Mouse (Mus musculus): ENCODE results near the gene Secisbp2l. TPM values are rescaled to one million over a fixed set of nuclear protein-coding genes. Genes with fewer than 3 reads are reported as not detected.

The Secisbp2l gene
- polyA plus RNA-seq, 1 experiment from 2014 or later = 26.9 TPM

DNA sequence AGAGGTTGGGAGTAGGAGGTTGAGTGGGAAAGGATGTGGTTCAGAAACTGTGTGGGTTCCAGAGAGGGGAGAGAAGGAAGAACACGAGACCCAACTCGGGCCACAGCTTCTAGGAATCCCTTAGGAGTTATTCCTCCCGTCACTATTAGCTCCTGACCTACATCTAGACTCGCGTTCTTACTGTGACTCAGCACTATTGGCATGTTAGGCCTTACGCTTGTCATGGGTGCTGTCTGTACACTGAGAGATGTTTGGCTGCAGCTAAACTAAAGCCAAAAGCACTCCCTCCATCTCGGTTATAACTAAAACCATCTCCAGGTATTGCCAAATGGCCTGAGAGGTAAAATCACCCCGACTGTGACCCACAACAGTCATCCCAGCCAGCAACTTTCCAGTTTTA, 66.1 kb downstream of the Secisbp2l start:
- H3K27me3 ChIP-seq (ENCODE audit: control insufficient read depth, insufficient read depth, low read length) = no peaks in the 10 kb centered on the region
- no peak overlapping the region for H3K9ac ChIP-seq (replicated peaks; ENCODE audit: low read depth, low read length)
- no peaks in the 10 kb centered on the region for H3K4me1 ChIP-seq (ENCODE audit: control insufficient read depth, insufficient read depth, low read length)
- WGBS = 86% methylated on average over 8 of the region's 8 CpGs
- no peak for ATAC-seq (ENCODE audit: insufficient number of reproducible peaks, insufficient read depth, low FRiP score, low read depth)
- H3K27ac ChIP-seq (ENCODE audit: low read length) = no peak overlapping the region
- no peaks in the 10 kb centered on the region for H3K36me3 ChIP-seq (ENCODE audit: control insufficient read depth, insufficient read depth, low read length)
- H3K4me3 ChIP-seq (ENCODE audit: low read depth, low read length) = no peak overlapping the region
- no peaks in the 10 kb centered on the region for H3K9me3 ChIP-seq (ENCODE audit: control insufficient read depth, low read depth, low read length)
- H3K4me2 ChIP-seq (replicated peaks; ENCODE audit: low read depth, low read length) = no peak overlapping the region

DNA sequence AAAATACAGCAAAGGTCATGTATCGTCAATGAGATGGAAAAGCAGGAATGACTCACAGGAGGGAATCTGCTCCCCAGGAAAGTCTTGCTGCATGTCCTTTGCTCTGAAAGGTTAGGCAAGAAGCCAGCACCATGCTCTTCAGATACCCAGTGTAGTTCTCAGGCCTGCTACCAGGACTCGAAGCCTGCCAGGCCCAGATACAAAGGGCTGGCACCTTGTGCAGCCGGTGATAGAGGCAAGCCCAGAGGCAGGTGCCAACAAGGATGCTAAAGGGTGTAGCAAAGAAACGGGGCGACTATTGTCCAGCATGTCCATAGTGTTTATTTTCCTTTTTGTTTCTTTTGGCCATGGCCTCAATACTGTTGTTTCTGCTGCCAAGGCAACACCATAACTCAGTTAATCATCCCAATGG, 76.2 kb downstream of the Secisbp2l start:
- no peak for ATAC-seq (ENCODE audit: insufficient number of reproducible peaks, insufficient read depth, low FRiP score, low read depth)
- no peaks in the 10 kb centered on the region for H3K27me3 ChIP-seq (ENCODE audit: control insufficient read depth, insufficient read depth, low read length)
- no peaks in the 10 kb centered on the region for H3K36me3 ChIP-seq (ENCODE audit: control insufficient read depth, insufficient read depth, low read length)
- 83% methylated on average over 5 of the region's 5 CpGs for WGBS
- H3K9me3 ChIP-seq (ENCODE audit: control insufficient read depth, low read depth, low read length) = no peaks in the 10 kb centered on the region
- no peak overlapping the region for H3K9ac ChIP-seq (replicated peaks; ENCODE audit: low read depth, low read length)
- H3K27ac ChIP-seq (ENCODE audit: low read length) = no peak overlapping the region
- no peak overlapping the region for H3K4me2 ChIP-seq (replicated peaks; ENCODE audit: low read depth, low read length)
- H3K4me3 ChIP-seq (ENCODE audit: low read depth, low read length) = no peak overlapping the region
- no peaks in the 10 kb centered on the region for H3K4me1 ChIP-seq (ENCODE audit: control insufficient read depth, insufficient read depth, low read length)

DNA sequence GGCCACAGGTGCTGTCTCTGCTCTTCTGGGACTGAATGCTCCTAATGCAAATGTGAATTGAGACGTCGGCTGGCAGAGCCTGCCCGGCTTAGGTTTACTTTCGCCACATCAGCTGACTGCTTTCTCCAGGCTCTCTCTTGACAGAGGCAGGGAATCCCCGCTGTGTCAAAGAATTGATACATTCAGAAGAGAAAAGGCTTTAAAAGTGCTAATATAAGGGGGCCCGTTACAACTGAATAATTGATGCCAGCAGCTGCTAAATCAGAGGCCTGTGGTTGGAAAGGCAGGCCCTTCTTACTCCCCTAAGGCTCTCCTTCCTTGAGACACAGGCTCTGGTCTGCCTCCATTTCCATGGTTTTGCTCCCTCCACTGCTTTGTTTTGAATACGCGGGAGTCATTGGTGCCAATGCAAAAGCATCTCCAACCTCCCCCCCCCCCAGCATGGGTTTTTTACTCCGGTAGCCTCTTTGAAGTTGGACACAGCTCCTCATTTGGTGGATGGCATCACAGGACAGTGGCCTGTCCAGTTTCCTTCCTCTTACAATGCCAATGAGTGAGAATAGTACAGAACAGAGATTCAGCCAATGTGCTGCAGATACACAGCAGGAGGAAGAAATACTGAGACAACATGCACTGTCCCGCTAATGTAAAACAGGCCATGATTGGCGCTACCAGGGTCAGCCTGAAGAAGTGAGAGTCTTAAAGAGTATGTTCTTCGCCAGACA, 77.6 kb downstream of the Secisbp2l start:
- Histone ChIP-seq H3K4me2 (replicated peaks; ENCODE audit: low read depth, low read length) (no peak overlapping the region), H3K4me3 (ENCODE audit: low read depth, low read length) (no peak overlapping the region), H3K27ac (ENCODE audit: low read length) (no peak overlapping the region), H3K9ac (replicated peaks; ENCODE audit: low read depth, low read length) (no peak overlapping the region), H3K4me1 (ENCODE audit: control insufficient read depth, insufficient read depth, low read length) (no peaks in the 10 kb centered on the region), H3K9me3 (ENCODE audit: control insufficient read depth, low read depth, low read length) (no peaks in the 10 kb centered on the region), H3K27me3 (ENCODE audit: control insufficient read depth, insufficient read depth, low read length) (no peaks in the 10 kb centered on the region), H3K36me3 (ENCODE audit: control insufficient read depth, insufficient read depth, low read length) (no peaks in the 10 kb centered on the region)
- ATAC-seq (ENCODE audit: insufficient number of reproducible peaks, insufficient read depth, low FRiP score, low read depth) = no peak
- 62% methylated on average over 12 of the region's 12 CpGs for WGBS

GRCm38 (mm10) chr2:125702851-125703250, 79.8 kb downstream of the Secisbp2l start:
- Histone ChIP-seq H3K4me3 (ENCODE audit: low read depth, low read length) (no peak overlapping the region), H3K36me3 (ENCODE audit: control insufficient read depth, insufficient read depth, low read length) (no peaks in the 10 kb centered on the region), H3K27ac (ENCODE audit: low read length) (no peak overlapping the region), H3K4me1 (ENCODE audit: control insufficient read depth, insufficient read depth, low read length) (no peaks in the 10 kb centered on the region), H3K9ac (replicated peaks; ENCODE audit: low read depth, low read length) (no peak overlapping the region), H3K27me3 (ENCODE audit: control insufficient read depth, insufficient read depth, low read length) (no peaks in the 10 kb centered on the region), H3K4me2 (replicated peaks; ENCODE audit: low read depth, low read length) (no peak overlapping the region), H3K9me3 (ENCODE audit: control insufficient read depth, low read depth, low read length) (no peaks in the 10 kb centered on the region)
- 72% methylated on average over 2 of the region's 2 CpGs for WGBS
- ATAC-seq (ENCODE audit: insufficient number of reproducible peaks, insufficient read depth, low FRiP score, low read depth) = no peak

DNA sequence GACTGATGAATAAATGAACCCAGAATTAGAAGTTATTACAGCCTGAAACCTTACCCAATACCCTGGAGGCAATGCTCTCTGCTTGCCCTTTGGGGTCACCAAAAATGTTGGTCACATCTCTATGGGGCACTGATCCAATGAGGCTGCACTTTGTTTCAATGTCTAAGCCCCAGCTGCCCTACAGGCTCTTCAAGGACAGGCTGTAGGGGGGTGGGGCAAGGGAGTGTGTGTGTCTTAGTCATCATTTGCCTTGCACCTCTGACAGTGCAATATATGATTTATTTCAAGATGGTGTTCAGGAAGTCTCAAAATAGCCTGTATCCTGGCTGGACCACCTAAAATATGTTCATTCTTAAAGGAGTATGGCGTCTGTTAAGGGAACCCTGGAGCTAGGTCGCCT, 81.1 kb downstream of the Secisbp2l start:
- Histone ChIP-seq H3K36me3 (ENCODE audit: control insufficient read depth, insufficient read depth, low read length) (no peaks in the 10 kb centered on the region), H3K27me3 (ENCODE audit: control insufficient read depth, insufficient read depth, low read length) (no peaks in the 10 kb centered on the region), H3K9me3 (ENCODE audit: control insufficient read depth, low read depth, low read length) (no peaks in the 10 kb centered on the region), H3K4me1 (ENCODE audit: control insufficient read depth, insufficient read depth, low read length) (no peaks in the 10 kb centered on the region), H3K4me3 (ENCODE audit: low read depth, low read length) (no peak overlapping the region), H3K4me2 (replicated peaks; ENCODE audit: low read depth, low read length) (no peak overlapping the region), H3K9ac (replicated peaks; ENCODE audit: low read depth, low read length) (no peak overlapping the region), H3K27ac (ENCODE audit: low read length) (no peak overlapping the region)
- WGBS = 77% methylated on average over 2 of the region's 2 CpGs
- ATAC-seq (ENCODE audit: insufficient number of reproducible peaks, insufficient read depth, low FRiP score, low read depth) = no peak

DNA sequence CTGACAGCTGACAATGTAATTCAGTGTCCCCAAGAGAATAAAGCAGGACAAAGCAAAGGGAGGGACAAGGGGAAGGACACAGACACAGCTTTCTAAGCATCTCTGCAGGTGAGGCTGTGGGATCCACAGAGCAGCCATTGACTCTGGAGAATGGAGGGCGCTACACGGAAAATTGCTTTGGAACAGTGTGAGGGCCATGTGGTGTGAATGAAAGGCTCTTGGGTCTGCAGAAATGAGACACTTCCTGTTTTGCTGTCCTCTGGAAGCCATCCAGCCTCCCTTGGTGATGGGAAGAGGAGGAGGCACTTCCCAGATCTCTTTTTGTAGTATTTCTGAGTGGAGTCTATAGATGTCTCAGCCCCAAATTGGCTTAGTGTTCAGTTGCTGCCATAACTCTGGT, 86.5 kb downstream of the Secisbp2l start:
- Histone ChIP-seq H3K9ac (replicated peaks; ENCODE audit: low read depth, low read length) (no peak overlapping the region), H3K27me3 (ENCODE audit: control insufficient read depth, insufficient read depth, low read length) (no peaks in the 10 kb centered on the region), H3K4me1 (ENCODE audit: control insufficient read depth, insufficient read depth, low read length) (no peaks in the 10 kb centered on the region), H3K4me2 (replicated peaks; ENCODE audit: low read depth, low read length) (no peak overlapping the region), H3K27ac (ENCODE audit: low read length) (no peak overlapping the region), H3K36me3 (ENCODE audit: control insufficient read depth, insufficient read depth, low read length) (no peaks in the 10 kb centered on the region), H3K4me3 (ENCODE audit: low read depth, low read length) (no peak overlapping the region), H3K9me3 (ENCODE audit: control insufficient read depth, low read depth, low read length) (no peaks in the 10 kb centered on the region)
- no peak for ATAC-seq (ENCODE audit: insufficient number of reproducible peaks, insufficient read depth, low FRiP score, low read depth)
- WGBS = 78% methylated on average over 2 of the region's 2 CpGs

GRCm38 (mm10) chr2:125694798-125695197, 87.9 kb downstream of the Secisbp2l start:
- Histone ChIP-seq H3K9me3 (ENCODE audit: control insufficient read depth, low read depth, low read length) (no peaks in the 10 kb centered on the region), H3K27me3 (ENCODE audit: control insufficient read depth, insufficient read depth, low read length) (no peaks in the 10 kb centered on the region), H3K27ac (ENCODE audit: low read length) (no peak overlapping the region), H3K4me1 (ENCODE audit: control insufficient read depth, insufficient read depth, low read length) (no peaks in the 10 kb centered on the region), H3K9ac (replicated peaks; ENCODE audit: low read depth, low read length) (no peak overlapping the region), H3K36me3 (ENCODE audit: control insufficient read depth, insufficient read depth, low read length) (no peaks in the 10 kb centered on the region), H3K4me2 (replicated peaks; ENCODE audit: low read depth, low read length) (no peak overlapping the region), H3K4me3 (ENCODE audit: low read depth, low read length) (no peak overlapping the region)
- WGBS = 74% methylated on average over 2 of the region's 2 CpGs
- no peak for ATAC-seq (ENCODE audit: insufficient number of reproducible peaks, insufficient read depth, low FRiP score, low read depth)

- Histone ChIP-seq H3K4me3 (ENCODE audit: low read depth, low read length) (no peak overlapping the region), H3K27ac (ENCODE audit: low read length) (no peak overlapping the region), H3K27me3 (ENCODE audit: control insufficient read depth, insufficient read depth, low read length) (no peaks in the 10 kb centered on the region), H3K4me2 (replicated peaks; ENCODE audit: low read depth, low read length) (no peak overlapping the region), H3K9ac (replicated peaks; ENCODE audit: low read depth, low read length) (no peak overlapping the region), H3K36me3 (ENCODE audit: control insufficient read depth, insufficient read depth, low read length) (no peaks in the 10 kb centered on the region), H3K9me3 (ENCODE audit: control insufficient read depth, low read depth, low read length) (no peaks in the 10 kb centered on the region), H3K4me1 (ENCODE audit: control insufficient read depth, insufficient read depth, low read length) (no peaks in the 10 kb centered on the region)
- 49% methylated on average over 2 of the region's 2 CpGs for WGBS
- ATAC-seq (ENCODE audit: insufficient number of reproducible peaks, insufficient read depth, low FRiP score, low read depth) = no peak
These were observed 90.7 kb downstream of the Secisbp2l start for GRCm38 (mm10) chr2:125692010-125692409.

All from stomach, embryonic 14.5 days (tissue).